Mouse (Mus musculus) left cerebral cortex, postnatal 25 days (tissue): ENCODE measurements at regions not wholly inside any gene's neighbourhood (a gene's known extent, or its start where the extent isn't known, plus 50 kb on each side); places are given as distances from the start of the nearest gene placed in this dataset.
"Not testable (repeated sequence)": the region's sequence is repeated elsewhere in the genome, so short reads cannot be mapped to it uniquely, and the experiment has no call there.

Experiments
- DNase-seq, 2 experiments: peaks; one replicate each; pipeline ENCODE4 v3.0.0; 2022; ENCODE audit warnings: low spot score in 2 of 2, mixed read lengths in 1 of 2
- intact Hi-C: fragments of 180-260 bp; cut with DNase I; formaldehyde crosslinking; loops from one replicate; pipeline ENCODE4 v1.15.1; 2025

DNA sequence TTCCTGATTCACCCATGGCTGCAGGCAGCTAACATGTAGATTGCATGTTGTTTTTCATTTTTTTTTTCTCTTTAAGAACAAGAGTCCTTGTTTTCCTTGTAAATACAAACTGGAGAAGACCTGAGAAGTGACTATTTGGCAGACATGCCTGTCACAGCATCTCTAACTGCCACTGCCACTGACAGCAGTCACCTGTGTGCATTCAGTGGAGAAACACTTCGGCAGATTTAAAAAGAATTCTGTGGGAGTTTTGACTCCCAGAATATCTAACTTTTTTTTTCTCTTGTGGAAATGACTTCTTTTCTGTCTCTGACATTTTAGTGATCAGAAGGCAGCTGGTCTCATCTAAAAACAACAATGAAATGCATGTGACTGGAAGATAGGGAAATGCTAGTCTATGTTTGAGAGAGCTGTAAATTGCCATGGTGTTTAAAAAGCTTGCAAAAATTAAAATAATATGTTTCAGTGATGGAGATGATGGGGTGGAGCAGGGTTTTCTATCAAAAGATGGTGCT, 526.0 kb upstream of the Agtr1b start:
- intact Hi-C loops = loop anchor here (5.0 kb wide), 7 partner anchors 71 to 669 kb away; no protein-coding TSS in a partner anchor
- DNase-seq = peak; percentile 17 to 87

DNA sequence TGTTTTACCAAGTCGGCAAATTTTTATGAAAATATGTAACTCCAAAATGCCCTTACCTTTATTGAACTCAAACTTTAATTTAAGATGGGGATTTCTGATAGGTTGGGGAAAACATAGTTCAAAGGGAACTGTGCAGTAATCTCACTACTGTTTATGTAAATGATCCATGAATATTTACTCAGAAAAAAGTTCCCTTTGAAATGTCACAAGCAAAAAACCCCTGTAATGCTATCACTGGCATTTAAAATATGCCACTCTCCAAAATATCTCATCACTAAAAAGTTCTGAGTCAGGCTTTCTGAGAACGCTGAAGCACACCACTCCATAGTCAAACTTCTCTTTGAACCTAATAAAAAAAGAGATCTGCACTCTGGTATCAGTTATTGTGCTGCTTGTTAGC, 497.3 kb upstream of the Agtr1b start:
- DNase-seq = no peak
- intact Hi-C loops = no loop called here

DNA sequence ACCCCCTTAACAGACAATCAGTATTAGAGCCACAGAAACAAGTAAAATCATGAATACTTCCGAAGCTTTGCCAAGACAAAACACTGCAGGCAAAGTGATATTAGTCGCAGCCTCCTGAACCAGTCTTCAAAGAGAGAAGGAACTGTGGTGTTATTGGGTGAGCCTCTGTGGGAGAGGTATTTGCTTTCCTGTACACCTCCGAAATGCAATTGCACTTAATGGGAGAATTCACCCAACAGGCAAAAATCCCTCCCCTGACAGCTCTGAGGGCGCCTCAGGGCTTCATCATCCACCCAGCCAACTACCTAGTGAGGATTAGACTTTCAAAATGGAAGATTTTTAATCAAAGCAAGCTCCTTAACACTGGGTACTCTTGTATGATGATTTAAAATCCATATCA, 464.1 kb upstream of the Agtr1b start:
- no peak for DNase-seq
- intact Hi-C loops = no loop called here

DNA sequence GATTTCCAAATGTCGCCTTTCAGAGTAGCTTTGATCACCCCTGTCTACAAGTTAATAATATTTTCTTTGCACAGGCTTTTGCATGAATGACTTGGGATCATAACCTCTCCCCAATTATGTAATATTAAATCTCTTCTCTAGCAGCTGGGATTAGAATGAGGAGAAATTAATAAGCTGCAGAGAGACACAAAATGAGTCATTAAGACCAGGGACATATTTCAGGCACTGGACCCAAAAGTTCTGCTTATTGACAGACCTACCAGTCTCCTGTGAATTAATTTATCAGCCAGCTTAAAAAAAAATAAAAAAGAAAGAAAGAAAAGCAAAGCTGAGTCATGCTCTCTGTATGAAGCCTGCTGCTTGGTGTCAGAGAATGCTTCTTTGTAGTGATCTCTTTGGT, 462.4 kb upstream of the Agtr1b start:
- intact Hi-C loops = no loop called here
- DNase-seq = no peak

DNA sequence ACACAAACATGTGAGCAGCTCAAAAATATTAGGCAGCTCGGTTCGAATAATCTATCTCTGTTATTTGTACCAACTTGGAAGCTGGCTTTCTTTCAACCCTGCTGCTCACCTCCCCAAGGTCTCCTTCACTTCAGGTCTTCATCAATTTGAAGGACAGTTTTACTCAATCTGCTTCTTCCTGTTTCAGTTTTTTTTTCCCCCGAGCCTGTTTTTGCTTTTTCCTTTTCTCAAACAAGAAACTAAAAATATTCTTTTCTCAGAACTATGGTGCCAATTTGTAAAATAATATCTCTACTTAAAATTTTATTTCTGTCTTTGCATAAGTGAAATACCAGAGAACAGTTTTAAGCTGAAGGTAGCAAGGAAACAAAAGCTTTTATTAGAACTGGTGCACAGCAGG, 461.8 kb upstream of the Agtr1b start:
- no peak for DNase-seq
- intact Hi-C loops = no loop called here

DNA sequence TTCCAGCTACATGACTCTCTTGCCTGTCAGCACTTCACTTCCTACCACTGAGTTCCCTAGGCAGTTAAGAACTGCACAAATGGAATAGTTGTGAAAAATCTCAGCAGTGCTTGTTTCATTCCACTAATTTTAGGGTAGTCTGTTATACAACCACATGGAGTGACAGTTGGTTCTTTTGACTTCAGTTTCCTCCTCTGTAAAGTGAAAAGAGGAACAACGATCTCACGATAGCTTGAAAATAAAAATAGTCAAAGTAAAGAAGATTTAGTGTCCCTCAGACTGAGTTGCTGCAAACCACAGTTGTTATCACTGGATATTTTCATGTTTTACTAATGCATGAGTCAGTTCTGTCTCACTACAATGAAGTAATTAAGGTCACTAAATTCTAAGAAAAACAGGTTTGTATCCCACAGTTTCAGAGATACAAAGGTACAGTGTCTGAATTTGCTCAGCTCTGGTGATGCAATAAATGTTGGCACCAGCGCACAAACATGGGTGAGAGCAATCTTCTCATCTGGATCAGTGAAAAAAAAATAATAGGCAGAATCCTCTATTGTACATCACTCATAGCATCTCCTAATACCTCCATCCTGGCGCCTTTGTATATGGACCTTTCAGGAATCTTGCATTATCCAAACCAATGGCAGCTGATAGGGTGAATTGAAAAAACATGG, 458.8 kb upstream of the Agtr1b start:
- intact Hi-C loops = no loop called here
- DNase-seq = peak in 1 of 2 experiments; percentile 65

DNA sequence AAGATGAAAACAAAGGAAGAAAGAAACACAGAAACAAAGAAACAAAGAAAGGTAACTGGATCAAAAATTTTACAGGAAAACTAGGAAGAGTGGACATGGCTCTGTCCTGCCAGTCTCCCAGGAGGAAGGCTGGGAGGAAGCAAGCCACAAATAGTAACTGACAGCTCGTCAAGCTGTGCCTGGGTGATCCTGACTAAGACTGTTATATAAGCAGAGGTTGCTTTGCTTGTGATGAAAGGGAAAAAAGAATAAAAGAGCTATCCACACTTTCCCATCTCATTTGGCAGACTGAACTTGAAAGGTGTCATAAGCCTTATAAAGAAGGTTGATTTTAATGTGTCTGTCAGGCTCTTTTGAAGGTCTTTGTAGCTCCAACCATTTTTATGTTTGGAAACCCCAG, 455.2 kb upstream of the Agtr1b start:
- DNase-seq = peak; percentile 43 to 92
- intact Hi-C loops = loop anchor here (2.0 to 5.0 kb wide), 6 partner anchors 45 to 655 kb away; no protein-coding TSS in a partner anchor

DNA sequence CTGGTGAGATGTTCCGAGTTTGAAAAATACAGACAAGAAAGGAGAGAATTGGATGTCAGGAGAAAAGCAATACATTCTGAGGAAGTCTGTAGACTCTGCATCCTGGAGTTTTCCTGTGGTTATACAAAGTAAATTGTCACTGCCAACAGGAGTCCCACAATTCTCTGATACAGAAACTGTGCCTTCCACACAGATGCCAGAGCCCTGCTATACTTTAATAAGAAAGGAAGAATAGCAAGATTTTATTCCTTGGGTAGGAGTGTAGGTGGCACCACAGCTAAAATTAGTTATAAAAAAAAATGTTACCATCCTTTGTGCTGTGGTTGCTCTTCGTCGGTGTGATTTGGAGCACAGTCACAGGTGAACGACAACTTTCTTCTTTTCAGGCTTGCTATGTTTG, 454.7 kb upstream of the Agtr1b start:
- DNase-seq = peak in 1 of 2 experiments; percentile 85

DNA sequence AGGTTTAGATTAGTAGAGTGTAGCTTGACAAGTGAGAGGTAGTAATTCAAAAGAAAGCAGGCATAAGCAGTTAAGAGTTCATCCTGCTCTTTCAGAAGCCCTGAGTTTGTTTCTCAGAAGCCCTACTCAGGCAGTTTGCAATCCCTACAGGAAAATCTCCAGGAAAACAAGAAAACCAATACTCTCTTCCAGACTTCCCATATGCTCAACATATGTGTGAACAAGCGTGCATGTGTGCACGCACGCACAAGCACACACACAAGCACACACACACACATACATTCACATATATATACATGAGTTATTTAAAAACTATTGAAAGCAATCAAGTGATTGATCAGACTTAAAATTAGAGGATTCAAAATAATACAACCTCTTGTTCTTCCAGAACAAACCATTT, 453.1 kb upstream of the Agtr1b start:
- intact Hi-C loops = loop anchor here (5.0 kb wide), 5 partner anchors 43 to 657 kb away; no protein-coding TSS in a partner anchor
- no peak for DNase-seq

More for the DNA sequence above, 454.7 kb upstream of the Agtr1b start:
- intact Hi-C loops = loop anchor here (2.0 to 5.0 kb wide), 6 partner anchors 44 to 656 kb away; no protein-coding TSS in a partner anchor

DNA sequence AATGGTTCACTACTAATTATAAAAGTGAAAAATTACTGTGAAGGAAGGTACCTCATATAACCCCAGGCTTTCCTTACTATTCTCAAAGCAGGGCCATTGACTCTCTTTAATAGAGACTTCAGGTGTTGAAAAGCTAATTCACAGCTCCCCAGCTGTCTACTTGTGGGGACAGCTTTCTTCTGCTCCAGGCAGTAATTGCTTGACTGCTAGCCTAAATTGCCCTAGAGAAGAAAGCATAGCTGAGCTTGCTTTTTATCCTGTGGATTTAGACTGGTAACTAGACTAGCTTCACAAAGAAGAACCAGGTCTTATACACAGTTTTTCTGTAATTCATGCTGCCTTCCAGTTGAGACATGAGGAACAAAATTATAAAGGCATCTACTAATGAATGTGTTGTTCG, 452.6 kb upstream of the Agtr1b start:
- intact Hi-C loops = no loop called here
- no peak for DNase-seq

DNA sequence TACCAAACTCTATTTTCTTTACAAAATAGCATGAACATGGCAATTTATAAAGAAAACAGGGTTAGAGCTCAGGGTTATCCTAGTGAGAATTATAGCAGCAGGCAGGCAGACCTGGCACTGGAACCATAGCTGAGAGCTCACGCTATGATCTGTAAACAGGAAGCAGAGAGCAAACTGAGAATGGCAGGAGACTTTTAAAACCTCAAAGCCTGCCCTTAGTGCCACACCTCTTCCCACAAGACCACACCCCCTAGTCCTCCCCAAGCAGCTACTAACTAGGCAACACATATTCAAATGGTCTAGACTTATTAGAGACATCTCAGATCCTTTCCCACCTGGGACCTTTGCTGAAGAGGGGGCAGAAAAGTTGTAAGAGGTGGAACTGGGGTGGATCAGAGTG, 449.6 kb upstream of the Agtr1b start:
- DNase-seq = no peak
- intact Hi-C loops = no loop called here

DNA sequence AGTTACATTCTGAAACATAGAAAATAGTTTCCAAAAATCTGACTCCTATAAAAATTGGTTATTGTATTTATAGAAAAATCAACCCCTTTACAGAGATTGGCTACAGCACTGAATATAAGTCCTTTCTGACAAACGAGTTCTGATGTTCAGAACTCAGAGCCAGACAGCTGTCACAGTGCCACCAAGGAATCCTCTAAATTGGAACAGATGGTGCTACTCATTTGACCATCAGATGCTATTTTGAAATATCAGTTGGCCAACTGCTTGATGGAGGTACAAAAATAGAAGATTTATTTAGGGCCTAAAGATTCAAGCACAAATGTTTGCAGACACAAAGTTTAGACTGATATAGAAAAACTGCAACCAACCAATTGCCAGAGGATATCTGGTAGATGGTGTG, 427.3 kb upstream of the Agtr1b start:
- intact Hi-C loops = no loop called here
- peak in 1 of 2 experiments; percentile 66 for DNase-seq

DNA sequence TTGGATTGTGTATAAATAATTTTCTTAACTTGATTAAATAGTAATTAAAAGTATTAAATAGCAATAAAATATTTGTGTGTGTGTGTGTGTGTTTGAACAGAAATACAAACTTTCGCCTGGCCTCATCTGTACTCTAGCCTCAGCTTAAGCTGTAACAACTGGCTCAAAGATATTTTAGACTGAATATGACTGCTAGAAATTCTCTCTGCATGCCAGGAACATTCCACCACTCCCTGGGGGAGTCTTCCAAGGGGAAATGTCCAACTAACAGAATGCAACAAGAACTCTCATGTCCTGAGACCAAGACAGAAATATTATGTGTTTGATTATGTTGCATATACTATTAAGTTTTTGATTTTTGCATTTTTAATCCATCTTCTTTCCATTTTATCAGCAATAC, 425.5 kb upstream of the Agtr1b start:
- intact Hi-C loops = no loop called here

DNA sequence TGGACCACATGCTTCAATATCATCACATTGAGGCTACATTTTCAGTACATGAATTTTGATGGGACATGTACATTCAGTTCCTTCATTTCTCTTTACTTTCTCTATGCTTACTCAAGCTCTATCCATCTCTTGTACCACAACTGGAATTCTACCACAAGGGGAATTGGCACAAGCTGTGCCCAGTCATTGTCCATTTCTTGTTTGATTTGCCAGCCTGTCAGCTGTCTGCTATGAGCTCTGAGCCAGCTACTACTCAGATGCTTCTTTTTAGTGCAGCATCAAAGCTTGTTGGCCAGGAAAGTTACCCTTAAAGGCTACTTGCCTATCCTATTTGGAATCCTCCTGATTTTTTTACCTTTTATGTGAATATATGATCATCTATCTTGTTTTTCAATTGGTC, 410.9 kb upstream of the Agtr1b start:
- intact Hi-C loops = loop anchor here (5.0 kb wide), 4 partner anchors 41 to 114 kb away; no protein-coding TSS in a partner anchor

More for the DNA sequence above, 425.5 kb upstream of the Agtr1b start:
- no peak for DNase-seq

DNA sequence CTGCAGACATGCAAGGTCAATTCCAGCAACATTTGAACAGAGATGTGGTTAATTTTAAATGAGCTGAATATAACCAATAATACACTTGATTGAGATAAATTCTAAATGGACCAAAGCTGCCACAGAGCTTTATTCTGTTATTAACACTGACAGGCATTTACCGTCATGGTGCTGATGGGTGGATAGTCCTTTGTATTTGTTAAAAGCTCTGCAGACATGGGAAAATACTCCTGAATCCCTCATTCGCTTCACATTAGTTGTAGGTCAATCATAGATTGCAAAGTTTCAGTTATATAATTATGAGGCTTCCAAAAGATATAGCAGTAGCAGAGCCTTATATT, 410.0 kb upstream of the Agtr1b start:
- intact Hi-C loops = loop anchor here (5.0 kb wide), 4 partner anchors 40 to 115 kb away; no protein-coding TSS in a partner anchor
- DNase-seq = peak in 1 of 2 experiments; percentile 6

More for the DNA sequence above, 410.9 kb upstream of the Agtr1b start:
- peak in 1 of 2 experiments; percentile 8 for DNase-seq

DNA sequence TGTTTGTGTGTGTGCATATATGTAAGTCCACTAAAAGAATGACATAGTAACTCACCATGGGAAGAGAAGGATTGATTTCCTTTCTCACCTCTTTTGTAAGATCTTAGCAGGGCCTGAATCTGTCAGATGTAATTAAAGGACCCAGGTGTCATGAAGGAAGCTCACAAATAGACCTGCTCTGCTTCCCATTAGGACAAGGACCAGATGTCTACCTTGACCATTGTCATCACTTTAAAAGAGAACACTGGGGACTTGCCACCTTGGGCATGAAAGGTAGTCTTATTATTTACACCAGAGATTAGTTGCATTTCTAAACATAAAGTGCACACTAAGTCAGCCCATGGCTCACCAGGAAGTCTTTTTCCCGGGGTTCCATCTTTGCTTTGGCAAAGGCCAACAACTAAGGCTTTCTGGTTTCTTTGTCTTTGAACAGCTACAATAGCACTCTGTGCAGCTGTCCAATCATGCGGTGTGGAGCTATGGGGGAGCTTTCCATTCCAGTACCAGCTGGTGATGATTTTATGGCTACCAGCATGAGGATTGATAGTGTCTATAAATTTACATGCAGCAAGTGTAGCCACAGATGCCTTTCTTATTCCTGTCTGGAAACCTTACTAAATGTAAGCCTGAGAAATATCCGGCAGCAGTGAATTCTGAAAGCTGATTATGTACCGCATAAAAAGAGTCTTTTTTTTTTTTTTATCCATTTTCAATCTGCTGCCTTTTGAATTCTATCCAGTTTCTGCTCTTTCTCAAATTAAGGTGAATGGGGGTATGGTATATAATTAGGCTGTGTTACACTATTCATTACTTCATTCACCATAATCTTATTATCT, 409.4 kb upstream of the Agtr1b start:
- DNase-seq = peak; percentile 34 to 87
- intact Hi-C loops = loop anchor here (5.0 kb wide), 4 partner anchors 39 to 116 kb away; no protein-coding TSS in a partner anchor

DNA sequence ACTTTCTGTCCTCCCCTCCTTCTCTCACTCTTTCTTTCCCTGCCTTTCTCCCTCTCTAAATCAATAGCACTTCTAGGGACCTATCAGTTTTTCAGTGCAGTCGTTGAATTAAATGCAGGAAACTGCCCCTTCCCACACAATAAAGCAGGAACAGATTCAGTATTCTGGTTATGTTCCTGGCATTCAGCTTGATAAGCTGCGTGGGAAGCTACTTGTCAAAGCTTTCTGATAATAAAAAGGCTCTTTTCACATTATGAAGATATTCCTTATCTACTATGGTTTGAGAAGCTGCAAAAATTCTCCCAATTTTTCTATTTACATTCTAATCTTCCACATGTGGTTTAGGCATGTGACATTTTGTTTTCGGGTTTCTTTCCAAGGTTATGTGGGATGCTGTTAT, 367.3 kb upstream of the Agtr1b start:
- intact Hi-C loops = loop anchor here (10.0 kb wide), 1 partner anchor 290 kb away; no protein-coding TSS in a partner anchor

DNA sequence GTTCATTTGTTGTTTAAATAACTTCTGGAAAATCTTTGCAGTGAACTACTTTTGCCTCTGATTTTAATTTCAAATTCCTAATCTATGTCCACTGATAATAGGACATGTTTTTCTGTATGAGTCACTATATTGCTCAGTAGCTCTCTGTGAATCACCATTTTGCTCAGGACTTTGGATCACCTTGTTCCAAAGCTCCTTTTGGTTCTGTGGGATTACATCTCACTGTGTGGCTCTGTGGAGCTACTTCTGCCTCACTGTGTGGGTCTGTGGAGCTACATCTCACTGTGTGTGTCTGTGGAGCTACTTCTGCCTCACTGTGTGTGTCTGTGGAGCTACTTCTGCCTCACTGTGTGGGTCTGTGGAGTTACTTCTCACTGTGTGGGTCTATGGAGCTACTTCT, 365.0 kb upstream of the Agtr1b start:
- intact Hi-C loops = loop anchor here (10.0 kb wide), 1 partner anchor 293 kb away; no protein-coding TSS in a partner anchor
- DNase-seq = peak in 1 of 2 experiments; percentile 30

More for the DNA sequence above, 367.3 kb upstream of the Agtr1b start:
- peak; percentile 36 to 63 for DNase-seq

DNA sequence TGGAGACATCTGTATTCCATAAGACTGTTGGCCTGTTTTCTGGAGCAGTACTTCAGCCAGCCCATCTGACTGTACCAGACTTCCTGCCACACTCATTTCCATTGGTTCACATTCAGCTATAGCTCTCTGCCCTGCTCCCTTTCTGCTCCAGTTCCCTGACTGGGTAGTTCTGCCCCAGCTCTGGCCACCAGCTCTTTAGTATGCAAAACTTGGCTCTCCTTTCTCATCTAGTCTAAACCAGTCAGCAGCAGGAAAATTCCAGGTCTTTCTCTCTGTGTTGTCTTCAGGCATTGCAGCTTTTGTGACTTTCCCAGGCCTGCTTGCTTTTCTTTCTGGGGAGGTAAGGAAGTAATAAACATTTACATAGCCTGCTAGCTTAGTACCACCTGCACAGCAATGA, 363.5 kb upstream of the Agtr1b start:
- intact Hi-C loops = loop anchor here (10.0 kb wide), 1 partner anchor 294 kb away; no protein-coding TSS in a partner anchor
- DNase-seq = no peak

DNA sequence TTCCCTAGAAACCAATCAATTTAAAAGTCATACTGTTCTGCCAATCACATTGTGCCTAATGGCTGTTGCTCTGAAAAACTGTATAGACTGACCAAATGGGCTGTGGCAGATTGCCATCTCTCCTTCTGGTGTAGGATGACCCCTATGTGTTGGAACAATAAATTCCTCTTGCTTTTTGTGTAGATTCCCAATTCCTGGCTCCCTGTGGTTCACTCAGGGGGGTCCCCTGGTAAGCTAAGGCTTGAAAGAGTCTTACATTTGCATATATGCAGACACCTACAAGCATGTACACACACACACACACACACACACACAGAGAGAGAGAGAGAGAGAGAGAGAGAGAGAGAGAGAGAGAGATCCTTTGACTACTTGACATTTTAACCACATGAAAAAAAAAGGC, 362.8 kb upstream of the Agtr1b start:
- DNase-seq = not testable (repeated sequence)
- intact Hi-C loops = loop anchor here (10.0 kb wide), 1 partner anchor 295 kb away; no protein-coding TSS in a partner anchor
